ENCODE assay signal across 8 mouse cellular contexts in the genomic region with DNA sequence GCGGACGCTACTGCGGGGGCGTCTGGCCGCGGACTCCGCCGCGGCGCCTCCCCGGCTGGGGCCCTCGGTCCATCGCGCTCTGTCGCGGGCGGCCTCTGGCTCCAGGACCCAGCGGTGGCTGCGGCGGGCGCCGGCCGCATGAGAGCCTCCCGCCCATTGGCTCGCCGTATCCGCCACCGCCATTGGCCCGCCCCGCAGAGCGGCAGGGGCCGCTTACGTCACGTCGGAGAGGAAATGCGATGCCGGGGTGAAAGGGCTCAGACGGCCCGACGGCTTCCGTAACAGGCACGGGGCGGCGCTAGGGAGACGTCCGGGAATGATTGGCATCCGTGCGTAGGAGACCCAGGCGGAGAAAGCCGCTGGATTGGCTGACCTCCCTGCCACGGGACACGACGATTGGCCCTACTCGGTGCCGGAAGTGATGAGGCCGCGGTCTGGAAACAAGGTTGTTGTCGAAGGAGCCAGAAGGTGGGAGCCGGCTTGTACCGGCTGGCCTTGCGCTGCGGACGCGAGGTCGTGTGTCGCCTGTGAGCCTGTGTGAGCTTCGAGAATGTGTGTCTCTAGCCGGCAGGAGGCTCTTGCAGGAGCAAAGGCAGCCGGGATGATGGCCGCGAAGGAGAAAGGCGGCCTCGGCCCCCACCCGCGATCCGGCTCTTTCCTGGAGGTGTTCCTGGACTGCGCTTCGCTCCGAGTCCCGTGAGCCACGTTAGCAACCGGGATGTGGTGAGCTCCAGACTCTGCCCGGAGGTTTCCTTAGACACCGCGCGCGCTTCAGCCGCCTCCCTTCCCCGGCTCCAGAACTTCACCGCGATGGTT. TPM values are rescaled to one million over a fixed set of nuclear protein-coding genes. Genes with fewer than 3 reads are reported as not detected.
A peak's percentile ranks its signal among the peaks of the same experiment; 100 is the strongest.
DNase-seq lines count a peak whose midpoint lies in the region; ATAC-seq and TF ChIP-seq lines count a peak whose summit lies in the region.

A gene (minus strand): TSS at position 120 of the 816 bp plus-strand sequence.

- TF ChIP-seq CTCF in gastrocnemius, adult 2 months (IDR thresholded peaks at IDR 0.05) = peak; percentile 23; the same call in 1 of the 2 replicates
- TF ChIP-seq CTCF in hindbrain, postnatal 0 days (IDR thresholded peaks at IDR 0.05; ENCODE audit: low read depth) = peak; percentile 54
- peak; percentile 34 for TF ChIP-seq CTCF in left cerebral cortex, adult 2 months (IDR thresholded peaks at IDR 0.05)

- H3K9ac ChIP-seq in hindbrain, postnatal 0 days (replicated peaks; ENCODE audit: low read length) = peak within 1 kb of the TSS; percentile 94

- H3K9me3 ChIP-seq in hindbrain, postnatal 0 days (ENCODE audit: low read length) = no peaks in the 10 kb centered on the region

- peak within 1 kb of the TSS; percentile 98 for H3K4me3 ChIP-seq in gastrocnemius, adult 2 months
- H3K4me3 ChIP-seq in hindbrain, postnatal 0 days (ENCODE audit: low read length) = peak within 1 kb of the TSS; percentile 72
- H3K4me3 ChIP-seq in left cerebral cortex, adult 2 months = peak within 1 kb of the TSS; percentile 98

- no peaks in the 10 kb centered on the region for H3K27me3 ChIP-seq in hindbrain, postnatal 0 days (ENCODE audit: insufficient read depth, low read length)

- peak; percentile 91 for ATAC-seq in common myeloid progenitor, adult 5-6 weeks (replicated peaks; ENCODE audit: low read depth, poor library complexity, severe bottlenecking)
- peak; percentile 99 for ATAC-seq in hindbrain, postnatal 0 days
- ATAC-seq in megakaryocyte, adult 5-6 weeks (ENCODE audit: poor library complexity, severe bottlenecking) = peak; percentile 84

- peak; percentile 100 for DNase-seq in ZHBTc4 (ENCODE audit: low read depth, low spot score)
- DNase-seq in gastrocnemius, adult 2 months = peak; percentile 100
- DNase-seq in hindbrain, postnatal 0 days (ENCODE audit: low spot score) = peak; percentile 100
- peak; percentile 100 for DNase-seq in left cerebral cortex, adult 2 months (ENCODE audit: extremely low spot score in 1 of 2, low spot score in 2 of 2)
- DNase-seq in right cerebral cortex, adult 2 months (ENCODE audit: low spot score in 2 of 2) = peak; percentile 99 to 100
- peak; percentile 100 for DNase-seq in urinary bladder, postnatal 14 days (ENCODE audit: low spot score)

- peaks cover 15% of the 10 kb centered on the region for H3K4me1 ChIP-seq in hindbrain, postnatal 0 days (ENCODE audit: insufficient read depth, low read length)

- H3K36me3 ChIP-seq in hindbrain, postnatal 0 days (ENCODE audit: insufficient read depth, low read length) = no peaks in the 10 kb centered on the region

- WGBS in hindbrain, postnatal 0 days = under 1% methylated on average over 85 of the region's 91 CpGs

- intact Hi-C loops in gastrocnemius, adult 2 months (cut with DNase I) = loop anchor here (1.0 kb wide), 1 partner anchor 136 kb away; no protein-coding TSS in a partner anchor
- intact Hi-C loops in left cerebral cortex, adult 2 months (cut with DNase I) = loop anchor here (1.0 kb wide), 2 partner anchors 23 to 136 kb away; no protein-coding TSS in a partner anchor

- peak within 1 kb of the TSS; percentile 95 for H3K27ac ChIP-seq in gastrocnemius, adult 2 months
- peak within 1 kb of the TSS; percentile 99 for H3K27ac ChIP-seq in hindbrain, postnatal 0 days
- peak within 1 kb of the TSS; percentile 98 for H3K27ac ChIP-seq in left cerebral cortex, adult 2 months

- H3K4me2 ChIP-seq in hindbrain, postnatal 0 days (ENCODE audit: low read depth, low read length) = peak within 1 kb of the TSS; percentile 86

RNA-seq across cellular contexts. Expression of the gene that starts here (rescaled TPM):
- 82.3 and 90.9 TPM in 2 replicates for total RNA-seq in common myeloid progenitor, adult 5-6 weeks (2017)
- total RNA-seq in gastrocnemius, adult 2 months (2021) = 10 to 100 TPM; 60.3 to 62.1 TPM
- 89.9 and 96.6 TPM in 2 replicates for total RNA-seq in hindbrain, postnatal 0 days (2014; rRNA removed)
- 74.4 and 75.9 TPM in 2 replicates for polyA plus RNA-seq in hindbrain, postnatal 0 days (2015; fragmentation: Nextera tagmentation; extraction: Ambion mirVana)
- total RNA-seq in left cerebral cortex, adult 2 months (2021) = 100 to 1,000 TPM; 161 to 175 TPM
- total RNA-seq in megakaryocyte, adult 5-6 weeks (2015) = 86.2 and 87.9 TPM in 2 replicates
- 90.5 and 102 TPM in 2 replicates for total RNA-seq in megakaryocyte, adult 5-6 weeks (2017)

Comparison
In these comparisons a context has a peak if more than half of its experiments do, and no peak if none do; other contexts are left out.
1. Peak in every context shown above with its lines: DNase-seq, ATAC-seq, H3K4me3 ChIP-seq and H3K27ac ChIP-seq.